Mouse (Mus musculus): ENCODE results near the gene Efr3b. TPM values are rescaled to one million over a fixed set of nuclear protein-coding genes. Genes with fewer than 3 reads are reported as not detected.
A peak's percentile ranks its signal among the peaks of the same experiment; 100 is the strongest.
"Not testable (repeated sequence)": the region's sequence is repeated elsewhere in the genome, so short reads cannot be mapped to it uniquely, and the experiment has no call there.

Efr3b gene
- total RNA-seq, 2 experiments from 2014 or later, result 9.4 to 10.1 TPM

- intact Hi-C loops (cut with DNase I), result no loop called here
- DNase-seq, result no peak
Measured at GRCm38 (mm10) chr12:3989943-3990342, 48.8 kb downstream of the Efr3b start.

DNA sequence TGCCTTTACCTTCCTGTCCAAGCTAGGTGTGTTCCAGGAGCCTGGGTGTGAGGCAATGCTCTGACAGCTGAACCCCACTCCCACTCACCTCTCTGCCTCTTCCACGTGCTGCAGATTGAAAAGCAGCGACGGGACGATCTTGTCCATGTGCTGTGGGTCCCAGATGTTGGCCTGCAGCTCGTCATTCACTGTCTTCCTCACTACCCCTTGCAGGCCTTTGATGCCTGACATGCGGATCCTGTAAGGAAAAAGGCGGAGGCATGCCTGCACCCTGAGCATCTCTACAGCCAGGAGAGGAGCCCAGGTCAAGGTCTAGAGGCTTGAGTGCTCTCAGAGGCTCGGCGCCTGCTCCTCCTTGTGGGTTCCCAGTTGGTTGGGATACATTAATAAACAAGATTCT, 54.3 kb downstream of the Efr3b start:
- intact Hi-C loops (cut with DNase I), result loop anchor here (2.0 kb wide), 1 partner anchor 52 kb away; no protein-coding TSS in a partner anchor

GRCm38 (mm10) chr12:3983736-3984135, 55.0 kb downstream of the Efr3b start:
- peak; percentile 79 to 90 for DNase-seq

More for the DNA sequence above, 54.3 kb downstream of the Efr3b start:
- DNase-seq, result no peak

GRCm38 (mm10) chr12:3982257-3982656, 56.5 kb downstream of the Efr3b start:
- no peak for DNase-seq
- intact Hi-C loops (cut with DNase I), result no loop called here

More at GRCm38 (mm10) chr12:3983736-3984135, 55.0 kb downstream of the Efr3b start:
- intact Hi-C loops (cut with DNase I), result loop anchor here (1.0 to 2.0 kb wide), 3 partner anchors 53 to 97 kb away; no protein-coding TSS in a partner anchor

DNA sequence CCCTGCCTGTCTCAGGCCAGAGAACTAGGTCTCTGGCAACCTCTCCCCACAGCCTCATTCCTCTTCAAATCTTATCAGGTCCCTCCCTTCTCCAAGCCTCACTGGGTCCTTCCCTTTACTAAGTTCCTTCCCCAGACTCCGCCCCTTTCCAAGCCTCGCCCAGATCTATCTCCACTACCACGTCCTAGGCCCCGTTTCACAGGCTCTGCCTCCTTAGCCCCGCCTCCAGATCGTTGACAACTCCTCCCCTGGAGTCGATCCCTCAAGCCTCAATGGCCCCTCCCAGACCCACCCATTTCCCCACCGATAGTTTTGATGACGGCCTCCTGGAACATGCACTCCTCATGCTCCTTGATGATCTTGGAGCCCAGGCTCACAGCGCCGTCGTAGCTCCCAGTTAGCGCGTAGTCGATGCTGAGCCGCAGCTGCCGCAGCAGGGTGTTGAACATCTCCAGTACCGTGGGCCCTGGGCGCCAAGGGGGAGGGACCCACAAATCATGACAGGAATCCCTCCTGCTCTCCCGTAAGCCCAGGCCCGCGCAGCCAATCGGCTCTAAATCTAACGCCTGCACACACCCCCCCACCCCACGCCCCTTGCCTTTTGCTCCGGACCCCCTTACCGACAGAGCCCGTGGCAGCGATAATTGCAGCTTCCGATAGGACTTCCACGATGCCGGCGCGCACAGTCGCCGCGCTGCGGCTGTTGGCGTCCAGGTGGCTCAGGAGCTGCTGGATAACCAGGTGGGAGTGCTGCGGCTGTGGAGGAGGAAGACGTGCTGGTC, 57.2 kb downstream of the Efr3b start:
- DNase-seq, result peak; percentile 80 to 83
- intact Hi-C loops (cut with DNase I), result no loop called here

DNA sequence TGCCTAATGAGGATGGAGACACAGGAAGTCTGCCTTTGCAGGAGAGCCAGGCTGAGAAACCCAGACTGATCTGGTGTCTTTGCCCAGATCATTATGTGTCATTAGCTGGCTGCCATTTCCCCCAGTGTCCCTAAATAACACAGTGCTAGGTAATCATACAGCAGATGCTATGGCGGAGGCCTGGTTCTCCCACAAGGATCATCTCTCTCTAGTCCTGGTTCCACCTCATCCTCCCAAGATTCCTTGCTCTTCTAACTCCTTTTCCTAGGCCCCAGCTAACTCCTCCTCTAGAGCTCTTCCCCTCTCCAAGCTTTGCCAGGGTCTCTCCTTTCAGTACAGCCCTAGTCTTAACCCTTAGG, 57.7 kb downstream of the Efr3b start:
- intact Hi-C loops (cut with DNase I), result no loop called here

GRCm38 (mm10) chr12:3973169-3973568, 65.5 kb downstream of the Efr3b start:
- DNase-seq; intact Hi-C loops (cut with DNase I): not testable (repeated sequence)

More for the DNA sequence above, 57.7 kb downstream of the Efr3b start:
- DNase-seq, result no peak

- no peak for DNase-seq
- intact Hi-C loops (cut with DNase I), result no loop called here
Measured at GRCm38 (mm10) chr12:3968380-3968779, 70.3 kb downstream of the Efr3b start.

- intact Hi-C loops (cut with DNase I), result no loop called here
- no peak for DNase-seq
Measured at GRCm38 (mm10) chr12:3967196-3967595, 71.5 kb downstream of the Efr3b start.

DNA sequence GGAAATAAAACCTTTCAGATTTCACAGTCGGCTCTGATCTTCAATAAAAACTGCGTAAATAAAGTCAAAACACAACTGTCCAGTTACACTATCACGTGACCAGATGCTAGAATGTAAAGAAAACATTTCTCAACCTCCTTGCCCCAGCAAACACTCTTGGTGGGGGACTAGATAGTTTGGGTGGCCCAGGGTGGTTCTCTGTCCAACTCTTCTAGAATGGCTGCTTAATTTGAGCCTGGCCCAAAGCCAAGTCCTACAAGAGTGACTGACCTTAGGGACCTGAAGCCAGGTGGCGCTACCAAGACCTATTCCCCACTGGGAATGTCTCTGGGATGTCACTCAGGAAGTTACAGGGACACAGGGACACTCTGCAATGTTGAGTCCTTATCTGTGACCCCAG, 78.2 kb downstream of the Efr3b start:
- intact Hi-C loops (cut with DNase I), result no loop called here
- DNase-seq, result peak in 1 of 2 experiments; percentile 27

DNA sequence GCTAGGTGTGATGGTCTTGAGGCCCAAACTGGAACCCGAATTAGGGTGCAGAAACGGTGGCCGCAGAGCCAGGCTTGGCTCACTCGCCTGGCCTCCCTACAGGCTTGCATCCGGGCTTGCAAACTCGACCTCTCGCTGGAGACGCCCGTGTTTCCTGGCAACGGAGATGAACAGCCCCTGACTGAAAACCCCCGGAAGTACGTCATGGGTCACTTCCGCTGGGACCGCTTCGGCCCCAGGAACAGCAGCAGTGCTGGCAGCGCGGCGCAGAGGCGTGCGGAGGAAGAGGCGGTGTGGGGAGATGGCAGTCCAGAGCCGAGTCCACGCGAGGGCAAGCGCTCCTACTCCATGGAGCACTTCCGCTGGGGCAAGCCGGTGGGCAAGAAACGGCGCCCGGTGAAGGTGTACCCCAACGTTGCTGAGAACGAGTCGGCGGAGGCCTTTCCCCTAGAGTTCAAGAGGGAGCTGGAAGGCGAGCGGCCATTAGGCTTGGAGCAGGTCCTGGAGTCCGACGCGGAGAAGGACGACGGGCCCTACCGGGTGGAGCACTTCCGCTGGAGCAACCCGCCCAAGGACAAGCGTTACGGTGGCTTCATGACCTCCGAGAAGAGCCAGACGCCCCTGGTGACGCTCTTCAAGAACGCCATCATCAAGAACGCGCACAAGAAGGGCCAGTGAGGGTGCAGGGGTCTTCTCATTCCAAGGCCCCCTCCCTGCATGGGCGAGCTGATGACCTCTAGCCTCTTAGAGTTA, 78.7 kb downstream of the Efr3b start:
- intact Hi-C loops (cut with DNase I), result loop anchor here (2.0 kb wide), 1 partner anchor 33 kb away; no protein-coding TSS in a partner anchor
- DNase-seq, result peak; percentile 86 to 91

GRCm38 (mm10) chr12:3956351-3956750, 82.4 kb downstream of the Efr3b start:
- intact Hi-C loops (cut with DNase I), result no loop called here
- DNase-seq, result no peak

GRCm38 (mm10) chr12:3955371-3955770, 83.3 kb downstream of the Efr3b start:
- intact Hi-C loops (cut with DNase I), result no loop called here

DNA sequence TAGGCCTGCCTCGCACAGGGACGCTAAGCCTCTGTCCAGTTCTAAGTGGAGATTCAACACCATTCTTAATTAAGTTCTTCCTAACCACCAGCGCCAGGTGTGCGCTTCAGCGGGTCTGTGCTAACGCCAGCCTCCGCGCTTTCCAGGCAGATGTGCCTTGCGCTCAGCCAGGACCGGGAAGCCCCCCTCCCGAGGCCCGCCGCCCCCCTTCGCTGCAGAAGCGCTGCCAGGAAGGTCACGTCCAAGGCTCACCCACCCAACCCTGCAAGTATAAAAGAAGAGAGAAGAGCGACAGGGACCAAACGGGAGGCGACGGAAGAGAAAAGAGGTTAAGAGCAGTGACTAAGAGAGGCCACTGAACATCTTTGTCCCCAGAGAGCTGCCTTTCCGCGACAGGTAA, 84.1 kb downstream of the Efr3b start, which contains the start of gene Pomc:
Gene Pomc, plus strand, starts transcription at position 301 of the 400 bp plus-strand sequence.
- DNase-seq, result no peak
- intact Hi-C loops (cut with DNase I), result no loop called here

More at GRCm38 (mm10) chr12:3955371-3955770, 83.3 kb downstream of the Efr3b start:
- DNase-seq, result peak in 1 of 2 experiments; percentile 29

DNA sequence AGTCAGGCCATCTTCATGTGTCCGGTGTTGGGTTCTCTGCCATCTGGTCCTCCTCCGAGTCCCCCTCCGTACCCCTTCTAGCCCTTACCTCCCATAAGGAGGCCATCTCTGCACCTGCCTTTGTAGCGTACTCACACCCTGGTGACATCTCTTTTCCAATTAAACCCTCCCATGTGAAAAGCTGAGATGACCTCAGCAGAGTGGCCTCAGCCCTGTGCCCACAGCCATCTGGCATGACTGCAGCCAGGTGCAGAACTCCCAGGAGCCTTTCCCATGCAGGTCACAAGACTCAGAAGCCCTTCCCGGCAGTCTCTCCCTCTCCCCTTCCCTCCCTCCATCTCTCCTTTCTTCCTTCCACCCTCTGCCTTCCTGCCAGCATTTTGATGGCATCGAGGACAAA, 91.2 kb downstream of the Efr3b start:
- intact Hi-C loops (cut with DNase I), result no loop called here
- DNase-seq, result no peak

DNA sequence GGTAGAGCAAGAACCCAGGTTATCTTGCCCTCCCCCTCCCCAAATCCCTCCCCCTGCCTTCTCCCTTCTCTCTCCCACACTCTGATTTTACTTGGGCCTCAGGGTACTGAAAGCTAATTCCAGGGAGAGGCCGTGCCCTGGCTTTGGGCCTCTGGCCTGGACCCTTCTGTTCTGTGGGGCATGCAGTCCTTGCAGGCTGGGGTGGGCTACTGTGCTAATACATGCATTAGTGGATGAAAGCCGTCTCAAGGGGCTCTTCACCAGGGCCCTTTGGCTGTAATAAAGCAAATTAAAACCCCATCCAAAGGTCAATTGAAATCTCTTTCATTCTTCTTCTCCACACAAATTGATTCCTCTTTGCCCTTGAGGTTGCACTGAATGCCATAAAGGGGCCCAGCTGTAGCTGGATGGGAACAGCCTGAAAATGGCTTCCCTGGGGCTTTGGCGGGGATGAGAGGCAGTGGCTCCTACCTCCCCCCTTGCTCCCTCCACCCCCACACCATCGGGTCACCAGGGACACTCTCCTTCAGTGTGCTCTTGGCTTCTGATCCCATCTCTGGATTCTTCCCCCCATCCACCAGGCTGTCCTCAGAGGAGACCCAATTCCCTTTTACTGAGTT, 94.2 kb downstream of the Efr3b start:
- intact Hi-C loops (cut with DNase I), result no loop called here

GRCm38 (mm10) chr12:3942026-3942425, 96.7 kb downstream of the Efr3b start:
- intact Hi-C loops (cut with DNase I), result no loop called here

More for the DNA sequence above, 94.2 kb downstream of the Efr3b start:
- no peak for DNase-seq

GRCm38 (mm10) chr12:3930090-3930865, 108.4 kb downstream of the Efr3b start:
- intact Hi-C loops (cut with DNase I); DNase-seq: not testable (repeated sequence)

More at GRCm38 (mm10) chr12:3942026-3942425, 96.7 kb downstream of the Efr3b start:
- DNase-seq, result no peak

GRCm38 (mm10) chr12:3928841-3929240, 109.9 kb downstream of the Efr3b start:
- DNase-seq, result peak; percentile 28 to 31
- intact Hi-C loops (cut with DNase I), result loop anchor here (5.0 kb wide), 1 partner anchor 278 kb away; no protein-coding TSS in a partner anchor

- intact Hi-C loops (cut with DNase I), result loop anchor here (1.0 to 5.0 kb wide), 4 partner anchors 33 to 281 kb away; no protein-coding TSS in a partner anchor
- DNase-seq, result peak; percentile 72 to 85
Measured at GRCm38 (mm10) chr12:3926127-3926526, 112.6 kb downstream of the Efr3b start.

Data from heart, postnatal 14 days (tissue).